Mouse (Mus musculus): ENCODE results near the gene 1700024G13Rik. TPM values are rescaled to one million over a fixed set of nuclear protein-coding genes. Genes with fewer than 3 reads are reported as not detected.

Gene 1700024G13Rik
- total RNA-seq, 2 experiments from 2014 or later = not detected

DNA sequence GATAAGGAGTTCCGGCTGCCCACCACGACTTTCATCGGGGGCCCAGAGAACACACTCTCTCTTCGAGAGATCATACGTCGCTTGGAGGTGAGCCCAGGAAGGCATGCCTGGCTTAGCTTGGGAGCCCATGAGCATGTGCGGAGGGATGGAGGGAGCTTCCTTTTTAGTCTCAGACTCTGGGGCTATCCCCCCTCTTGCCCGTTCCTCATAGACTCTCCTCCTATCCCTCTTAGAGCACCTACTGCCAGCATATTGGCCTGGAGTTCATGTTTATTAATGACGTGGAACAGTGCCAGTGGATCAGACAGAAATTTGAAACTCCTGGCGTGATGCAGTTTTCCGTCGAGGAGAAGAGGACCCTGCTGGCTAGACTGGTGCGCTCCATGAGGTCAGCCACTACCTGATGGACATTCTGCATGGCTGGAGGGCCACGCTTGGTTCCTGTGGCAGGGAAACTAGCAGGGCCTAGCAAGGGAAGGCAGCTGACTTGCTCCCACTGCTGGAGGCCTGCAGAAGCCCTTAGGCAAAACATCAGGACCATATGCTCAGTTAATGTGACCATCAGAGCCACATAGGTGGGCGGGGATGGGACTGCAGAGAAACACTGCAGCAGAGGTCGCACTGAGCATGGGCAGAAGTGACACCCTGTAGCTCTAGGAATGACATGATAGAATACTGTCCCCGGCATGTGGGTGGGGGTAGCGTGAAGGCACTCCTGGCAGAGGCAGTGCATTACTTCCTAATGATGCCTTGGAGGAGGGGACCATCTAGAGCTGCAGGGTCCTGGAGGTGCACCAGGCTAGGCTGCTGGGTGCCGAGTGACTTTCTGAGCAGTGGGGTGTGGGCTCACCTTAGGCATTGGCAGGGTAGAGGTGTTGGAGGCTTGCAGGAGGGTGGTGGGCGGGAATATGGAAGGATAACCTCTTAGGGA is 55.4 kb downstream of the 1700024G13Rik start:
- DNase-seq (ENCODE audit: low spot score in 2 of 2) = no peak

DNA sequence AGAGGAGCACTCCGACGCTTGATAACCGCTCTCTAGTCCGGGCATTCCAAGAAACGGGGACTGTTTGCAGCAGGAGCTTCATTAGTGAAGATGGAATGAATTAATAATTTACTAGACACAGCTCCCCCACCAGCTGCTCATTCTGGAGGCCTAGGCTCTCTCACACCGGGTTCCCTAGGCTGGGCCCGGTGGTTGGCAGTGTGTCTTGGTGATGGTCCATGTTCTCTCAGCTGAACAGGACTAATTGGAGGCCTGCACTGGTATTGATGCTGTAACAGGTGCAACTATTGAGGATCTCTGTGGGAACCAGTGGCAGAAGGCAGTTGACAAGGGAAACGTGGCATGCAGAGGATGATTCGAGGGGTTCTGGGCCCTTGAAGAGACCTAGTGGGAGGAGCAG is 60.8 kb downstream of the 1700024G13Rik start:
- DNase-seq (ENCODE audit: low spot score in 2 of 2) = no peak

Other genes with a start within 250 kb of the 1700024G13Rik start
- not detected for gene Msmb, start 246.4 kb downstream of the 1700024G13Rik start, total RNA-seq (2021)
- 100 to 1,000 TPM; 157 to 162 TPM for gene Ncoa4, start 228.5 kb downstream of the 1700024G13Rik start, total RNA-seq (2021)
- 100 to 1,000 TPM; 108 to 118 TPM for gene Timm23, start 186.5 kb downstream of the 1700024G13Rik start, total RNA-seq (2021)
- gene Parg, start 186.4 kb downstream of the 1700024G13Rik start, total RNA-seq (2021) = 10 to 100 TPM; 70.2 to 80.9 TPM
- 10 to 100 TPM; 14.5 to 15.7 TPM for gene Ogdhl, start 66.4 kb downstream of the 1700024G13Rik start, total RNA-seq (2021)
- gene Slc18a3, start 76.5 kb upstream of the 1700024G13Rik start, total RNA-seq (2021) = under 1 TPM; 0.34 to 0.36 TPM
- gene Chat, start 77.6 kb upstream of the 1700024G13Rik start, total RNA-seq (2021) = under 1 TPM in 1 of 2 experiments, not detected in 1; 0.34 TPM
- 10 to 100 TPM; 12.1 to 13.0 TPM for gene Ercc6, start 125.1 kb upstream of the 1700024G13Rik start, total RNA-seq (2021)
- 1 to 10 TPM in 1 of 2 experiments, under 1 TPM in 1; 0.93 to 1.0 TPM for gene Prrxl1, start 211.0 kb upstream of the 1700024G13Rik start, total RNA-seq (2021)

Data from adrenal gland, postnatal 4 days (tissue).